Mouse (Mus musculus): ENCODE results near the gene Fbxl3.

DNA sequence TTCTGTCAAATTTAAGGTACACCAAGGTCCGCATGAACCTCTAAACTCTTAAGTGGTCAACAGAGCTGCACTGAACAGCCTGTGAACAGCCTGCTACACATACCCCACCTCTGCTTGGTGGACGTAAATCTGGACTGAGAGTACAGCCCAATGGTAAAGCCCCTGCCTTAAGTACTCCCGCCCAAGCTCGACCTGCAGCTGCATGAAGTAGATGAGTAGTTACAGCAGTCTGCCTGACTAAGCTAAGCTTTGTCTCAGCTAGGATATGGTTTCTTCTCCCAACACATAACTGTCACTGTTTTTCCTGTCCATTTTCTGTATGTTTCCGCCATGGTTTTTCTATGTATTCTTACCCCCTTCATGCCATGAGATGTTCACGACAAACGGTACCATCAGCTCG is 3.5 kb downstream of the Fbxl3 start:
- no peak for TF ChIP-seq CTCF (IDR thresholded peaks at IDR 0.05; ENCODE audit: low read depth)
- no peak for TF ChIP-seq EP300 (IDR thresholded peaks at IDR 0.05; ENCODE audit: low read depth)
